Mouse (Mus musculus): ENCODE data around the gene Tmem262. TPM values are rescaled to one million over a fixed set of nuclear protein-coding genes. Genes with fewer than 3 reads are reported as not detected.

Tmem262 gene
- not detected for polyA plus RNA-seq (2017; shearing (Covaris generic))

DNA sequence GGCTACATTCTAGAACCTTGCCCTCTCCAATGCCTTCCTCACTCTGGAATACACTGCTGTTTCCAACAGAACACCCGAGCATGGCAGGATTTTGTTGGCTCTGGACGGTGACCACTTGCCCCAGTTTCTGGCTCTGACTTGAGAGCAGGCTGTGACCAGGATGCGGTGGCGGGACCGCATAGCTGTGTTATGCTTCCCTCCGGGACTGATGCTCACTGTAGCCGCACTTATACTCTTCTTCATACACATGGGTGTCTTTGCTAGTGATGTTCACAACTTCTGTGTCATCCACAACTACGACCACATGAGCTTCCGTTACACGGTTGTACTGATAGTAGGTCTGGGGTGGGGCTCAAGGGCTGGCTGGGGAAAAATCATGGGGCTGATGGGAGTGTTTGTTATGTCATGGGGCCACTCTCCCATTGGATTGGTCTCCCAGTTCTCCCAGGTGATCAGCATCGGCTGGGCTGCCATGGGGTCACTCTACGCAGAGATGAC, at the start of gene Tmem262:
Gene Tmem262, plus strand, starts transcription at position 51 of the 498 bp plus-strand sequence.

GRCm38 (mm10) chr19:6046294-6047153, 33.3 kb upstream of the Tmem262 start, which contains the start of gene Syvn1:
TSS of gene Syvn1 (plus strand) at chr19:6046576.

DNA sequence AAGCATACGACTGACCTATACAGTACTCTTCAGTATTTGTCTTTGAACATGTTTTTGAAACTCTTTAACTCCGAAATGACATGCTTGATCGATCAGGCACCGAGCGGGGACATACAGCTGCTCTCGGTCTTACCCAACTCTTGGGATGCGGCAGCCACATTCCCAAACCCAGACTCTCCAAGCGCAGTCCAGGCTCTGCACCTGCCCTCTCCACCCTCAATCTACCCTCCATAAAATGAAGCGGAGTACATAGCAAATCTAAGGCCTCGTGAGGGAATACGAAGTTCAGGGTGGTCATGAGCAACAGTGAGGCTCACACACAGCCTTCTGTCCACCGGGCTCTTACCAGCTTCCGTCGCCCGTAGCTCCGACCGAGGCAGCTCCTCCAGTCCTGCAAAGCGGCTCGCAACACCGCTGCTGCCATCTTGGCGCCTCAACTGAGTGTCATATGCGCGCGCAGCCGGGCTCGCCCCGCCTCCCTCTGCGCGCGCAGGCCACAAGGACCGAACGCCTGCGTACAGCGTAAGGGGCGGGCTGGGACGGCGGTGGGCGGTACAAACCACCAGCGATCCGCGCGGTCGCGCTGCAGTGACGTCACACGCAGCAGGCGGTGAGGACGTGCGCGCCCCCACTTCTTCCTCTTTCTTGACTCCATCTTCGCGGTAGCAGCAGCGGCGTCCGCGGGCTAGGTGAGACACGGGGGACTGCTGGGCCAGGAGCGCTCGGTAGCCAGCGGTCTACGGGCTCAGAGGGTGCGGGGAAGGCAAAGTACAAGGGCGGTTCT, 22.3 kb upstream of the Tmem262 start, which contains the start of the genes Mrpl49 and Fau:
Gene Mrpl49, minus strand, starts transcription at position 473 of the 784 bp plus-strand sequence.
Gene Fau, plus strand, starts transcription at position 532 of the 784 bp plus-strand sequence.

DNA sequence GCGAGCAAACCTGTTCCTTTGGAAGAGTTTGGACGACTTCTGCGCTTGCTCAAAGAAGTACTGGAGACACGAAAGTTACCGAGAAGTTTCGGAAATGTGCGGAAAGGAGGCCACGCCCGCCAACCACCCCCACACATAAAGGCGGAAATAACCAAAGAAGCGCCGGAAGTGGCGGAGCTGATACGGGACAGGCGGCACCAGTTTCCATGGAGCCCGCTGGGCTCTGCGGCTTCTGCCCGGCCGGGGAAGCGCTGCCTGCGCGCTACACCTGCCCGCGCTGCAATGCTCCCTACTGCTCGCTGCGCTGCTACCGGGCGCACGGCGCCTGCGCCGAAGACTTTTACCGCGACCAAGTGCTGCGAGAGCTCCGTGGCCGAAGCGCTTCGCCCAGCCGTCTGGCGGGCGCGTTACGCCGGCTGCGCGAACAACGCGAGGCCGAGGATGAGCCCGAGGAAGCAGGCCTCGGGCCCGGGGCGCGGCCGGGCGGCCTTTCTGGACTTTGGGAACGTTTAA, 18.8 kb upstream of the Tmem262 start, which contains the start of gene Znhit2:
Gene Znhit2, plus strand, starts transcription at position 172 of the 513 bp plus-strand sequence.

DNA sequence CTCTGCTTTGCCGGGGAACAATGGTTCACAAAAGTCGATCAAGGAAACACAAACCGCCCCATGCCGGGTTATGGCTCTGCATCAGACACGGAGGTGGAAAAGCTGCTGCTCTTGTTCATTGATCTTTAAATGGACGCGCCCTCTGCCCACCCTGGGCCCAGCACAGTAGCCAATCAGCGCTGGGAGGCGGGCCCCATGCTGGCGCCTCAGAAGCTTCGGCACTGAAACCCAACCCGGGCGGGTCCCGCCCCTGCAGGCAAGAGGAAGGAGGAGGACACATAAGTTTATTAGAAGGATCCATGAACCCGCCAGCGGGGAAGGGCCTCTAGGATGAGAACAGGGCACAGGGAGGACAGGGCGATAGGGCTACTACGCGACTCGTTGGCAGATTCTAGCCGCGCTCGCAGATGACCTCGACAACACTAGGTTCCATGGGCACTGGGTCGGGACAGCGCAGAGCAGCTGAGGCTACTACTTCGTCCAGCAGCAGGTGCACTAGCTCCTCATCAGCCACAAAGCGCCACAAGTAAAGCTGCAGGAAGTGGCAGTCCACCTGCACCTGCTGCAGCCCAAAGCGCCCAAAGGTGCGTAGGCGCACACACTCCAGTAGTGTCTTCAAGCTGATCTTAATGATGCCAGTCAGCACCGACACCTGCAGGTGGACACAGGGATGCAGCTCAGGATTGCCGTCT, 12.0 kb upstream of the Tmem262 start, which contains the start of gene Tm7sf2:
Gene Tm7sf2, minus strand, starts transcription at position 650 of the 692 bp plus-strand sequence.

GRCm38 (mm10) chr19:6076564-6077393, 3.1 kb upstream of the Tmem262 start, which contains the start of gene Vps51:
TSS of gene Vps51 (minus strand) at chr19:6077231.

GRCm38 (mm10) chr19:6082156-6082555, 2.3 kb downstream of the Tmem262 start, which contains the start of gene Gm28374:
TSS of gene Gm28374 (minus strand) at chr19:6082256.

GRCm38 (mm10) chr19:6084478-6085248, 4.8 kb downstream of the Tmem262 start, which contains the start of the genes Zfpl1 and Cdca5:
TSS of gene Zfpl1 (minus strand) at chr19:6084956.
TSS of gene Cdca5 (plus strand) at chr19:6084983.

GRCm38 (mm10) chr19:6094119-6094518, 14.3 kb downstream of the Tmem262 start, which contains the start of gene AC131692.1:
TSS of gene AC131692.1 (plus strand) at chr19:6094419.

GRCm38 (mm10) chr19:6105586-6105985, 25.8 kb downstream of the Tmem262 start, which contains the start of gene Naaladl1:
TSS of gene Naaladl1 (plus strand) at chr19:6105782.

DNA sequence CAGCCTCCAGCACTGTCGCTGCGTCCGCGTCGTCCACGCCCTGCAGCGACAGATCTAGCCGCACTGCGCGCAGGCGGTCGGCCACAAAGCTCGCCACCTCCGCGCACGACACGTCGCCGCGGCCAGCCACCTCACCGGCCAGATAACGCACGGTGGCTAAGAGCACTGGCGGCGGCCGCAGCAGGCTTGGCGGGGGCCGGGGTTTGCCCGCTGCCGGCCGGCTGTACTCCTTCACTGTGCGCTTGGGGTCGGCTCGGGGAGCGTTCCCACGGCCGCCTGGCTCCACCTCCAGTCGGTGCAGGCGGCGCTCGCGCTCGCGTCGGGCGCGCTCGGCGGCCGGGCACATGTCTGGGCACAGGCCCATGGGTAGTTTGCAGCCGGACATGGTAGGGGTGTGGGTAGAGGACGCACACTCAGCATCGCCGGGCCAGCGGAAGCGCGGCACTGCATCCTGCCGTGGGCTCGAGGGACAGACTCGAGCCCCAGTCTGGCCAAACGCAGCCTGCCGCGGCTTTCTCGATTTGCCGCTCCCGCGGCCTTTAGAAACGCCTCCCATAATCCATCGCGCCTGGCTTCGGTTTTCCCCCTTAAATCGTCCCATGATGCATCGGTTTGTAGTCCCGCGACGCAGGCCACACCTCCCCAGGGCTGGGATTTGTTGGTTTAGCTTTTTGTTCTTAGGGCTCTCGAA, 38.3 kb downstream of the Tmem262 start, which contains the start of gene Sac3d1:
Gene Sac3d1, minus strand, starts transcription at position 665 of the 691 bp plus-strand sequence.

GRCm38 (mm10) chr19:6127760-6128341, 48.0 kb downstream of the Tmem262 start, which contains the start of gene Snx15:
TSS of gene Snx15 (minus strand) at chr19:6128304.

Other genes starting within 250 kb of the Tmem262 start
- 290 TPM for gene Frmd8, start 204.8 kb upstream of the Tmem262 start, polyA plus RNA-seq (2017; shearing (Covaris generic))
- gene Slc25a45, start 202.2 kb upstream of the Tmem262 start, polyA plus RNA-seq (2017; shearing (Covaris generic)) = 41.9 TPM
- gene Tigd3, start 185.9 kb upstream of the Tmem262 start, polyA plus RNA-seq (2017; shearing (Covaris generic)) = 0.36 TPM
- gene Dpf2, start 167.0 kb upstream of the Tmem262 start, polyA plus RNA-seq (2017; shearing (Covaris generic)) = 176 TPM
- 0.16 TPM for gene Cdc42ep2, start 155.2 kb upstream of the Tmem262 start, polyA plus RNA-seq (2017; shearing (Covaris generic))
- gene Pola2, start 115.8 kb upstream of the Tmem262 start, polyA plus RNA-seq (2017; shearing (Covaris generic)) = 46.0 TPM
- 0.10 TPM for gene Slc22a20, start 93.9 kb upstream of the Tmem262 start, polyA plus RNA-seq (2017; shearing (Covaris generic))
- 76.6 TPM for gene Capn1, start 64.1 kb upstream of the Tmem262 start, polyA plus RNA-seq (2017; shearing (Covaris generic))
- gene Syvn1, start 33.5 kb upstream of the Tmem262 start, polyA plus RNA-seq (2017; shearing (Covaris generic)) = 49.6 TPM
- gene Mrpl49, start 22.2 kb upstream of the Tmem262 start, polyA plus RNA-seq (2017; shearing (Covaris generic)) = 43.3 TPM
- gene Fau, start 22.2 kb upstream of the Tmem262 start, polyA plus RNA-seq (2017; shearing (Covaris generic)) = 794 TPM
- 35.9 TPM for gene Znhit2, start 18.8 kb upstream of the Tmem262 start, polyA plus RNA-seq (2017; shearing (Covaris generic))
- 15.1 TPM for gene Tm7sf2, start 11.7 kb upstream of the Tmem262 start, polyA plus RNA-seq (2017; shearing (Covaris generic))
- 93.4 TPM for gene Vps51, start 2.8 kb upstream of the Tmem262 start, polyA plus RNA-seq (2017; shearing (Covaris generic))
- gene Gm28374, start 2.2 kb downstream of the Tmem262 start, polyA plus RNA-seq (2017; shearing (Covaris generic)) = 0.61 TPM
- 52.7 TPM for gene Zfpl1, start 4.9 kb downstream of the Tmem262 start, polyA plus RNA-seq (2017; shearing (Covaris generic))
- 2.2 TPM for gene Cdca5, start 5.0 kb downstream of the Tmem262 start, polyA plus RNA-seq (2017; shearing (Covaris generic))
- not detected for gene AC131692.1, start 14.4 kb downstream of the Tmem262 start, polyA plus RNA-seq (2017; shearing (Covaris generic))
- gene Naaladl1, start 25.7 kb downstream of the Tmem262 start, polyA plus RNA-seq (2017; shearing (Covaris generic)) = 0.20 TPM
- gene Sac3d1, start 38.6 kb downstream of the Tmem262 start, polyA plus RNA-seq (2017; shearing (Covaris generic)) = 22.7 TPM
- 36.9 TPM for gene Snx15, start 48.3 kb downstream of the Tmem262 start, polyA plus RNA-seq (2017; shearing (Covaris generic))
- gene Batf2, start 61.0 kb downstream of the Tmem262 start, polyA plus RNA-seq (2017; shearing (Covaris generic)) = not detected
- gene Arl2, start 61.5 kb downstream of the Tmem262 start, polyA plus RNA-seq (2017; shearing (Covaris generic)) = 20.8 TPM
- gene Majin, start 104.4 kb downstream of the Tmem262 start, polyA plus RNA-seq (2017; shearing (Covaris generic)) = 0.16 TPM
- gene Gpha2, start 146.3 kb downstream of the Tmem262 start, polyA plus RNA-seq (2017; shearing (Covaris generic)) = 0.30 TPM
- 20.2 TPM for gene Ppp2r5b, start 155.8 kb downstream of the Tmem262 start, polyA plus RNA-seq (2017; shearing (Covaris generic))
- gene Atg2a, start 161.6 kb downstream of the Tmem262 start, polyA plus RNA-seq (2017; shearing (Covaris generic)) = 35.8 TPM
- gene Ehd1, start 196.7 kb downstream of the Tmem262 start, polyA plus RNA-seq (2017; shearing (Covaris generic)) = 22.2 TPM
- gene Cdc42bpg, start 226.4 kb downstream of the Tmem262 start, polyA plus RNA-seq (2017; shearing (Covaris generic)) = 0.35 TPM

All from CD4-positive, CD25-positive, alpha-beta regulatory T cell (primary cell).